Mouse (Mus musculus) olfactory bulb, adult 2 months (tissue): ENCODE measurements around the gene Ttc33. TPM values are rescaled to one million over a fixed set of nuclear protein-coding genes. Genes with fewer than 3 reads are reported as not detected.
A peak's percentile ranks its signal among the peaks of the same experiment; 100 is the strongest.

Experiments
- H3K27ac ChIP-seq: fragments of 200-500 bp; 2 replicates; pipeline ENCODE4 v1.5.1; 2012; ENCODE audit warnings: low read depth, low read length; ENCODE audit not compliant: insufficient read depth
- H3K4me1 ChIP-seq: fragments of 200-500 bp; 2 replicates; pipeline ENCODE4 v1.6.1; 2012; ENCODE audit warnings: low read length; ENCODE audit not compliant: control insufficient read depth, insufficient read depth
- H3K4me3 ChIP-seq: fragments of 200-500 bp; 2 replicates; pipeline ENCODE4 v1.5.1; 2012; ENCODE audit warnings: mild to moderate bottlenecking, low read depth, low read length, moderate library complexity; ENCODE audit not compliant: insufficient read depth
- CTCF ChIP-seq: fragments of 200-500 bp; IDR thresholded peaks from 2 replicates; pipeline ENCODE4 v1.5.1; 2012; ENCODE audit warnings: low read depth, mild to moderate bottlenecking, low read length, moderate library complexity; ENCODE audit not compliant: insufficient read depth
- POLR2A ChIP-seq: fragments of 200-500 bp; IDR thresholded peaks from 2 replicates; pipeline ENCODE4 v1.6.1; 2012; ENCODE audit warnings: mild to moderate bottlenecking, low read depth, low read length, moderate library complexity; ENCODE audit not compliant: insufficient read depth
- WGBS: fragments of 180-500 bp; shearing (Covaris S2); methylation state at CpG from one replicate; pipeline ENCODE4 v1.1.7; 2018; 5-methylcytosine and 5-hydroxymethylcytosine counted together
- polyA plus RNA-seq: library from polyadenylated mRNA; stranded (reverse); fragments of >200 nt; gene quantifications from 2 replicates; pipeline ENCODE4 v1.2.4, GENCODE M21; 2012; ENCODE audit warnings: low replicate concordance; ENCODE audit not compliant: missing spikeins, insufficient read depth, insufficient read length

Gene Ttc33
- polyA plus RNA-seq, 1 experiment, result not detected

GRCm38 (mm10) chr15:5144021-5144778, 41.1 kb upstream of the Ttc33 start:
- Histone ChIP-seq H3K4me3 (peak overlapping the region; percentile 89), H3K4me1 (peaks cover 8% of the 10 kb centered on the region), H3K27ac (peak overlapping the region; percentile 66)
- TF ChIP-seq POLR2A, result no peak
- no peak for TF ChIP-seq CTCF
- under 1% methylated on average over 61 of the region's 61 CpGs for WGBS

DNA sequence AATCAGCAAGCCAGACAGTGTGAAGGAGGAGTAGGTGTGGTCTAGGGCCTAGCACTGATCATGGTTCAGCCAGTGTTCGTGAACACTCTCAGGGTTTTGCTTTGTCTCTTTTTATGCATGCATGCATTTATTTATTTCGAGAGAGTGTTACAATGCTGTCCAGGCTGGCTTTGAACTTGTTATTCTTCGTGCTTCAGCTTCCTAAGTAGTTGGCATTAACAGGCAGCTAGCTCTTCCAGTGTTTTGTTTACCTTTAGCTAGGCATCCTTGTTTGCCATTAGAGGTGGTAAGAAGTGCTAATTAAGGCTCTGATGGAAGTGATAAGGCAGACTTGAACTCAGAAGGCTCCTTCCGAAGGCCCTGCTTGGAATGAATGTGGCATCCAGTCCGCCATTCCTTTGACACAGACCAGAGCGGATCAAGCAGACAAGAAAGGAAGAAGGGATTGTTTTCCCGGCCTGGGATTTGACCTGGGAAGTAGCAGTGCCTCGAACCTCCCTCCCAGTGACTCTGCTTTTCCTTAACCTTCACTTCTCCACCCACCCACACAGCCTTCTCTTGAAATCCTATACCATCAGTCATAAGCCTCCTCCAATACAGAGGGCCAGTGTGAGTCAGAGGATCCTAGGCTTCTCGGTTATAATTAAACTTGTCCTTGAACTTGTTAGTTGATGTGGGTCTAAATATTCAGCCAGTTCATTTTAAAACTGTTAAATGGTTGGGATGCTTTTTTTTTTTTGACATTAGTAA, 40.0 kb upstream of the Ttc33 start:
- TF ChIP-seq CTCF (no peak), POLR2A (no peak)
- WGBS, result 55% methylated on average over 9 of the region's 9 CpGs
- no peak overlapping the region for H3K4me3 ChIP-seq

DNA sequence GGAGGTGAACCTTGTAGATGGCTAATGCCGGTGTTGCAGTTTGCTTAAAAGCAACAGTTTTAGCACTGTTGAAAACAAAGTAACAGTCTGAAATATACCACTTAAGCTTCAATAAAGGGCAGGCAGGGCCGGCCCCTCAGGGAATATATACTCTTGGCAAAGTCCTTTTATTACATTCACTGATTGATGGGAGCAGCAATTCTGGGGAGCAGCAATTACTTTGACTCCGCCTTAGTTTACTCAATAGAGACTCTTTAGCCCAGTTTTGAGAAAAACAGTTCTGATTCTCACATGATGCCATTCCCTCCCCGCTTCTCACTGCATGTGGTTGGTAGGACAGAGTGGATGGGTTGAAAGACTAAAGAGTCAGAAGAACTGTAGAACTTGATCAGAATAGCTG, 36.1 kb upstream of the Ttc33 start:
- 35% methylated on average over 4 of the region's 4 CpGs for whole genome bisulfite sequencing
- no peak for TF ChIP-seq CTCF
- no peak for TF ChIP-seq POLR2A
- Histone ChIP-seq H3K4me3 (no peak overlapping the region), H3K27ac (no peak overlapping the region), H3K4me1 (peaks cover 10% of the 10 kb centered on the region)

More for the DNA sequence above, 40.0 kb upstream of the Ttc33 start:
- Histone ChIP-seq H3K27ac (no peak overlapping the region), H3K4me1 (peaks cover 8% of the 10 kb centered on the region)

DNA sequence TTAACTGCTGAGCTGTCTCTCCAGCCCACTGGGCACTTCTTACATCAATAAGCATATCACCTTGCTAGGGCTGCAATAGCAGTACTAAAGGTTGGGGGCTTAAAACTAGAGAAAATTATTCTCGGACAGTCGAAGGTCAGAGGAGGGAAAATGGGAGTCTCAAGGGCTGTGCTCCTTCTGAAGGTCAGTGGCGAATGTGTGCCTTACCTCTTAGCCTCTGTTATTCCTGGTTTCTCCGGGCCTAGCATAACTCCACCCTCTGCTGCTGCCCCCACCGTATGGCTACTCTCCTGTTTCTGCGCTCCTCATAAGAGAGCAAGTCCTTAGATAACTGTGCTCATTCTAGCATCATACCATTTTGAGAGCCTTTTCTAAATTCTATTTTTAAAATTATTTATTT, 33.2 kb upstream of the Ttc33 start:
- 96% methylated on average over 6 of the region's 6 CpGs for WGBS
- H3K27ac ChIP-seq, result no peak overlapping the region

GRCm38 (mm10) chr15:5154621-5155020, 30.7 kb upstream of the Ttc33 start:
- TF ChIP-seq POLR2A (no peak), CTCF (no peak)
- no peak overlapping the region for H3K27ac ChIP-seq
- no peak overlapping the region for H3K4me3 ChIP-seq
- WGBS, result 75% methylated on average over 9 of the region's 9 CpGs
- H3K4me1 ChIP-seq, result peaks cover 19% of the 10 kb centered on the region

More for the DNA sequence above, 33.2 kb upstream of the Ttc33 start:
- TF ChIP-seq POLR2A, result no peak
- no peak for TF ChIP-seq CTCF
- no peak overlapping the region for H3K4me3 ChIP-seq
- peaks cover 17% of the 10 kb centered on the region for H3K4me1 ChIP-seq

- Histone ChIP-seq H3K4me1 (peaks cover 19% of the 10 kb centered on the region), H3K4me3 (no peak overlapping the region), H3K27ac (no peak overlapping the region)
- 44% methylated on average over 5 of the region's 5 CpGs for WGBS
- TF ChIP-seq POLR2A (no peak), CTCF (no peak)
These were observed 30.2 kb upstream of the Ttc33 start for GRCm38 (mm10) chr15:5155093-5155492.

DNA sequence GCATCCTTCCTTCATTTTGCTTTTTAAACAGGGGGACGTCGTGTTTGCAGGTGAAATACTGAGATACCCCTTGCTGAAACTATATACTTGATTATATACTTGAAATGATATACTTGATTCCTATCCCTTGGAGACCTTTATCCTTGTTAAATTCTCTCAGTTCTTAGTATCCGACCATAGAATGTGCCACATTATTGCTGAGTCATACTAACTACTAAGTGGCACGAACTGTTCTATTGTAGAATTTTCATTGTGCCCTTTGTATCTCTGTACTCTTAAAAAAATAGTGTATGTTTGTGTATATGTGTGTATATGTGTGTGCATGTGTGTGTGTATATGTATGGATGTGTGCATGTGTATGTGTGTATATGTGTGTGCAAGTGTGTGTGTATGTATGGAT, 29.0 kb upstream of the Ttc33 start:
- Histone ChIP-seq H3K27ac (no peak overlapping the region), H3K4me3 (no peak overlapping the region), H3K4me1 (peaks cover 19% of the 10 kb centered on the region)
- no peak for TF ChIP-seq POLR2A
- no peak for TF ChIP-seq CTCF
- 57% methylated on average over 4 of the region's 4 CpGs for WGBS

- no peak overlapping the region for H3K27ac ChIP-seq
- TF ChIP-seq POLR2A (no peak), CTCF (no peak)
- H3K4me3 ChIP-seq, result no peak overlapping the region
- peaks cover 19% of the 10 kb centered on the region for H3K4me1 ChIP-seq
- WGBS, result 62% methylated on average over 1 of the region's 1 CpGs
These were observed 27.9 kb upstream of the Ttc33 start for GRCm38 (mm10) chr15:5157386-5157785.

- H3K27ac ChIP-seq, result no peak overlapping the region
- H3K4me3 ChIP-seq, result no peak overlapping the region
- TF ChIP-seq POLR2A, result no peak
- TF ChIP-seq CTCF, result no peak
- 73% methylated on average over 6 of the region's 6 CpGs for WGBS
- H3K4me1 ChIP-seq, result peaks cover 19% of the 10 kb centered on the region
These were observed 26.5 kb upstream of the Ttc33 start for GRCm38 (mm10) chr15:5158827-5159226.
